Mouse (Mus musculus) C2C12 (cell line): ENCODE data around the gene Dnajc1.

Experiments used
- CTCF ChIP-seq: IDR thresholded peaks from one replicate; pipeline ENCODE4 v1.5.1; 2011; ENCODE audit not compliant: control insufficient read depth, insufficient read depth, insufficient read length
- MAX ChIP-seq: IDR thresholded peaks from one replicate; pipeline ENCODE4 v1.6.1; 2011; ENCODE audit warnings: mild to moderate bottlenecking, control low read depth
- MYOD1 ChIP-seq: IDR thresholded peaks from one replicate; pipeline ENCODE4 v1.6.1; 2011; ENCODE audit warnings: low read depth; ENCODE audit not compliant: control insufficient read depth, insufficient read length
- MYOG ChIP-seq: IDR thresholded peaks from one replicate; pipeline ENCODE4 v1.6.1; 2011; ENCODE audit not compliant: control insufficient read depth, insufficient read length; ENCODE audit errors: extremely low read depth
- USF1 ChIP-seq: IDR thresholded peaks from one replicate; pipeline ENCODE4 v1.6.1; 2011; ENCODE audit warnings: low read depth, mild to moderate bottlenecking, control low read depth, moderate library complexity

DNA sequence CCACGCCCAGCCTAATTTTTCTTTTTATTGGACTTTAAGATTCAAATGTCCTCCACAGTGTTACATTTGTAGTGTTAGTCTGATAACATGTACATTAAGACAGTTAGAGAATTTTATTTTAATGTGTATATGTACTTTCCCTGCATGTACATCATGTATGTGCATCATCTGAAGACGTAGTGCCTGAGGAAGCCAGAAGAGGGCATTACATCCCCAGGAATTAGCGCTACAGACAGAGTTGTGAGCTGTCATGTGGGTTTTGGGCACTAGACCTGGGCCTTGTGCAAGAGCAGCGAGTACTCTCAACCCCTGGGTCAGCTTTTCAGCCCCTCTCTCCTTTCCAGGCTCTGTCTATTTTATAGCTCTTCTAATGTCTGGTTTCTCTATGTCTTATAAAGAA is 189.7 kb downstream of the Dnajc1 start:
- TF ChIP-seq MYOG: no peak
- TF ChIP-seq USF1: no peak
- TF ChIP-seq CTCF: no peak
- no peak for TF ChIP-seq MAX
- TF ChIP-seq MYOD1: no peak
